ENCODE assay signal across 8 mouse cellular contexts in the genomic region with DNA sequence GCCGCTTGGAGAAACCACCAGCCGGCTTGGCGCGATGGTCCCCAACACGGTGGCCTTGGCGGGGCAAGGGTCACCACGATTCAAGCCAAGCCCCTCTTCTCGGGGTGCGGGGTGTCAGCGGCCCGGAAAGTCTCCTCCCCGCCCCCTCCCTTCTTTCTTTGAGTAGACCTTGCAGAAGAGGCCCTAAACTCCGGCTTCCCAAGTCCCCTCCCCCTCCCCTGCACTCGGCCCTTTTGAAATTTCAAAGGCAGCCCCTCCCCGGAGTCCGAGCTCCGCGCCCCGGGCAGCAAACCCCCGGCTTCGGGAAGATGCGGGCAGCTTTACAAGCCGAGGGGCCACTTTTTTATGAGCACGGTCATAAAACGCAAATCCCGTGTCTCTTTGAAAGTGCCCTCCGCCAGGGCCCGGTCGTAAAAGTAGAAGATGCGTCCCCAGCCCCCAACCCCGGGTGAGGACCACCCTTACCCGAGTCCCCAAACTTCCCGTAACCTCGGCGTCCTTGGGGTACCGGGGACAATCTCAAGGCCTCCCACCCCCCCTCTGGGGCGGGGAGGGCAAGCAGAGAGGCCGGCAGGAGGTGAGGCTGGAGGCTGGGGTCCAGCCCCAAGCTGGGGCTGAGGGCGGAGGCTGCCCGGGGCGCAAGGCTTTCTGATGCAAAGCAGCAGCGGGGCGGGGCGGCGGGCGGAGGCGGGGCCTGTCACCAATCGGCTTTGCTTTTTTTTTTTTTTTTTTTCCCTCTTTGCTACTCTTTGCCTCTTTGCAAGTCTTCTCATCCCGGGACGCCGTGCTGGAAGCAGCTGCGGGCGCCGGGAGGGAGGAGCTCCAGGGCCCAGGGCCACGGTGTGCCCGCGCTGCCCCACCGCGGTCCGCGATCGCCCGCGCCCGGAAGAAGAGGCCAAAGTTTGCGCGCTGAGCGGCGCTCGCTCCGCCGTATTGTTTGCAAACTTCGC. TPM values are rescaled to one million over a fixed set of nuclear protein-coding genes. Genes with fewer than 3 reads are reported as not detected.
DNase-seq lines count a peak whose midpoint lies in the region; ATAC-seq lines count a peak whose summit lies in the region.

A gene (plus strand): TSS at position 773 of the 950 bp plus-strand sequence.

- no peaks in the 10 kb centered on the region for H3K36me3 ChIP-seq in heart, embryonic 14.5 days (ENCODE audit: control insufficient read depth, insufficient read depth, low read length)
- H3K36me3 ChIP-seq in limb, embryonic 12.5 days: no peaks in the 10 kb centered on the region
- H3K36me3 ChIP-seq in midbrain, embryonic 16.5 days (ENCODE audit: control insufficient read depth, insufficient read depth, low read length): no peaks in the 10 kb centered on the region

- peak within 1 kb of the TSS; percentile 59 to 63 for H3K4me3 ChIP-seq in heart, embryonic 14.5 days (ENCODE audit: control insufficient read depth in 1 of 2, insufficient read depth in 1 of 2, low read depth in 1 of 2, low read length in 2 of 2)
- H3K4me3 ChIP-seq in limb, embryonic 12.5 days (replicated peaks): peak within 1 kb of the TSS; percentile 82
- peak within 1 kb of the TSS; percentile 51 for H3K4me3 ChIP-seq in midbrain, embryonic 16.5 days (ENCODE audit: low read depth, low read length)

- H3K9me3 ChIP-seq in heart, embryonic 14.5 days (ENCODE audit: control insufficient read depth, low read length): no peaks in the 10 kb centered on the region
- no peaks in the 10 kb centered on the region for H3K9me3 ChIP-seq in limb, embryonic 12.5 days
- no peaks in the 10 kb centered on the region for H3K9me3 ChIP-seq in midbrain, embryonic 16.5 days (replicated peaks; ENCODE audit: control insufficient read depth, low read length, poor library complexity, severe bottlenecking)

- H3K9ac ChIP-seq in heart, embryonic 14.5 days (ENCODE audit: low read length): peak within 1 kb of the TSS; percentile 45; the same call in 1 of the 2 replicates
- peak within 1 kb of the TSS; percentile 88 for H3K9ac ChIP-seq in limb, embryonic 12.5 days (replicated peaks)
- H3K9ac ChIP-seq in midbrain, embryonic 16.5 days (ENCODE audit: low read depth, low read length): peak within 1 kb of the TSS; percentile 58

- intact Hi-C loops in left cerebral cortex, postnatal 25 days (cut with DNase I): loop anchor here (2.0 kb wide), 1 partner anchor 76 kb away; no protein-coding TSS in a partner anchor
- intact Hi-C loops in left cerebral cortex, postnatal 36 days (cut with DNase I): no loop called here

- peaks cover 92% of the 10 kb centered on the region for H3K27me3 ChIP-seq in heart, embryonic 14.5 days (ENCODE audit: control insufficient read depth, insufficient read depth, low read length)
- H3K27me3 ChIP-seq in limb, embryonic 12.5 days: peaks cover 28% of the 10 kb centered on the region
- peaks cover 12% of the 10 kb centered on the region; the same call in 1 of the 2 replicates for H3K27me3 ChIP-seq in midbrain, embryonic 16.5 days (ENCODE audit: control insufficient read depth, insufficient read depth, low read depth, low read length)

- WGBS in heart, embryonic 14.5 days: under 1% methylated on average over 65 of the region's 73 CpGs
- WGBS in limb, embryonic 12.5 days: under 1% methylated on average over 70 of the region's 73 CpGs
- 0% methylated on average over 55 of the region's 73 CpGs for WGBS in midbrain, embryonic 16.5 days

- 0 out of 2 replicates have a peak, but pooled peaks have one; percentile 9 for ATAC-seq in common myeloid progenitor, adult 5-6 weeks (replicated peaks; ENCODE audit: low read depth, poor library complexity, severe bottlenecking)
- ATAC-seq in heart, embryonic 14.5 days (ENCODE audit: insufficient number of reproducible peaks, insufficient read depth, low FRiP score, low read depth): peak; percentile 54; the same call in 1 of the 2 replicates
- peak; percentile 45 for ATAC-seq in limb, embryonic 12.5 days (ENCODE audit: insufficient number of reproducible peaks, insufficient read depth, low FRiP score, low TSS enrichment, low read depth)
- 0 out of 2 replicates have a peak, but pooled peaks have one; percentile 22 for ATAC-seq in midbrain, embryonic 16.5 days

- H3K4me1 ChIP-seq in heart, embryonic 14.5 days (ENCODE audit: control insufficient read depth in 2 of 2, insufficient read depth in 2 of 2, low read length in 2 of 2): peaks cover 15 to 23% of the 10 kb centered on the region in 2 experiments; a peak in 3 of 4 replicates
- peaks cover 76% of the 10 kb centered on the region for H3K4me1 ChIP-seq in limb, embryonic 12.5 days (replicated peaks)
- H3K4me1 ChIP-seq in midbrain, embryonic 16.5 days (ENCODE audit: control insufficient read depth, insufficient read depth, low read length): peaks cover 33% of the 10 kb centered on the region; the same call in 1 of the 2 replicates

- H3K27ac ChIP-seq in heart, embryonic 14.5 days (replicated peaks in 1 of 2; ENCODE audit: control insufficient read depth in 1 of 2, insufficient read depth in 1 of 2, low read depth in 2 of 2, low read length in 2 of 2): no peak within 1 kb of the TSS
- peak within 1 kb of the TSS; percentile 97 for H3K27ac ChIP-seq in limb, embryonic 12.5 days
- peak within 1 kb of the TSS; percentile 76 for H3K27ac ChIP-seq in midbrain, embryonic 16.5 days (ENCODE audit: low read length)

- peak within 1 kb of the TSS; percentile 96 for H3K4me2 ChIP-seq in heart, embryonic 14.5 days (ENCODE audit: low read length)
- peak within 1 kb of the TSS; percentile 91 for H3K4me2 ChIP-seq in limb, embryonic 12.5 days
- H3K4me2 ChIP-seq in midbrain, embryonic 16.5 days (ENCODE audit: low read length): peak within 1 kb of the TSS; percentile 97

- DNase-seq in left cerebral cortex, postnatal 25 days (ENCODE audit: low spot score in 2 of 2): peak; percentile 26 to 38
- DNase-seq in left cerebral cortex, postnatal 36 days (ENCODE audit: low spot score in 2 of 2): no peak
- peak; percentile 53 for DNase-seq in thymus, postnatal 10 days (ENCODE audit: low spot score in 2 of 2)
- no peak for DNase-seq in spleen, postnatal 14 days (ENCODE audit: low spot score in 2 of 2)

RNA-seq across cellular contexts. Expression of the gene that starts here (rescaled TPM):
- total RNA-seq in left cerebral cortex, postnatal 25 days (2021): 1 to 10 TPM; 4.4 to 6.6 TPM
- 1 to 10 TPM; 3.1 to 3.9 TPM for total RNA-seq in left cerebral cortex, postnatal 36 days (2021)
- 0.05 TPM in 1 of 2 replicates, not detected in the other for total RNA-seq in common myeloid progenitor, adult 5-6 weeks (2017)
- polyA plus RNA-seq in heart, embryonic 14.5 days (2014; fragmentation: Nextera tagmentation; extraction: Ambion mirVana): 0.23 and 0.39 TPM in 2 replicates
- polyA plus RNA-seq in limb, embryonic 12.5 days (2016; fragmentation: Nextera tagmentation; extraction: Ambion mirVana): 10.9 and 12.5 TPM in 2 replicates
- polyA plus RNA-seq in midbrain, embryonic 16.5 days (2015; fragmentation: Nextera tagmentation; extraction: Ambion mirVana): 4.5 and 5.3 TPM in 2 replicates

Comparison
In these comparisons a context has a peak if more than half of its experiments do, and no peak if none do; other contexts are left out.
1. DNase-seq: peak in left cerebral cortex, postnatal 25 days (2 of 2) and thymus, postnatal 10 days (2 of 2); none in left cerebral cortex, postnatal 36 days (0 of 2) and spleen, postnatal 14 days (0 of 2).
2. Peak in ATAC-seq in common myeloid progenitor, adult 5-6 weeks; RNA of the gene not detected or under 1 TPM.
3. Peak in ATAC-seq, H3K4me3 ChIP-seq, H3K9ac ChIP-seq and H3K4me2 ChIP-seq in heart, embryonic 14.5 days; RNA of the gene not detected or under 1 TPM.
4. H3K27ac ChIP-seq: peak in limb, embryonic 12.5 days (single experiment) and midbrain, embryonic 16.5 days (single experiment); none in heart, embryonic 14.5 days (0 of 2).
5. Peak in every context shown above with its lines, with median percentiles within 50 percentile points of each other: ATAC-seq, H3K4me2 ChIP-seq, H3K4me3 ChIP-seq and H3K9ac ChIP-seq.